ENCODE assay signal across 18 mouse cellular contexts in the genomic region with DNA sequence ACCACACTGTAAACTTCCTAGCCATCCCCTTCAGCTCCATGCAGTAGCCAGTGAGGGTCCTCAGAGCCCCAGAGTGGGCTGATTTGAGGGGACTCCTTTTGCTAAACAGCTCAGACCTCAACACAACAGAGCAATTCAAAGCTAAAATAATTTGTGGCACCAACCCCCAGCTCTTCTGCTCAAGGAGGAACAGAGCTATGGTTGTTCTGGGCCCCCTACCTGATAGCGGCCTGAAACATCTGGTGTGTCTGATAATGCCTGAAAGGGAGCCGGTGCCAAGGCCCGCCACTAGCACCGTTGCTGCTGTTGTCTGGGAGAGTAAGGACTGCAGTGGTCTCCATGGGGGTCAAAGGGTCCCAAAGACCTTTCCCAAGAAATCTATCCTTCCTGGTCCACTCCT. TPM values are rescaled to one million over a fixed set of nuclear protein-coding genes. Genes with fewer than 3 reads are reported as not detected.
DNase-seq lines count a peak whose midpoint lies in the region; ATAC-seq lines count a peak whose summit lies in the region.
"Had no signal": no experiment of that assay in that cellular context is flagged by ENCODE, and none has a peak within 500 bp of the region (broad histone marks: within the 10 kb centered on the region; RNA-seq: fewer than 3 reads in every experiment).

No protein-coding gene starts in this region.

- DNase-seq in heart, adult 9 months (ENCODE audit: low spot score in 2 of 2): no peak
- DNase-seq in c-Kit-positive CD71-positive TER-119-negative erythroid progenitor cells, embryonic 14.5 days (ENCODE audit: low read depth): peak; percentile 79
- DNase-seq in liver, embryonic 11.5 days (ENCODE audit: low spot score): peak; percentile 59
- peak; percentile 77 to 80 for DNase-seq in spleen, postnatal 10 days (ENCODE audit: low spot score in 2 of 2)
- no peak for DNase-seq in left cerebral cortex, postnatal 4 days
- no peak for DNase-seq in frontal cortex, postnatal 36 days (ENCODE audit: low spot score in 2 of 2)
- DNase-seq: adrenal gland, postnatal 14 days; B cell, adult 2 months; cerebellum, adult 11 months; right cerebral cortex, postnatal 25 days had no signal

- intact Hi-C loops in left cerebral cortex, postnatal 4 days (cut with DNase I): no loop called here

- H3K27ac ChIP-seq in heart, embryonic 13.5 days (replicated peaks): peak overlapping the region; percentile 29
- H3K27ac ChIP-seq in liver, embryonic 11.5 days (ENCODE audit: low read depth, low read length): peak overlapping the region; percentile 99
- H3K27ac ChIP-seq: limb, embryonic 12.5 days had no signal

- peak overlapping the region; percentile 97 for H3K4me2 ChIP-seq in heart, embryonic 13.5 days
- H3K4me2 ChIP-seq in liver, embryonic 11.5 days: peak overlapping the region; percentile 96

- peaks cover 22% of the 10 kb centered on the region for H3K27me3 ChIP-seq in heart, embryonic 13.5 days (replicated peaks)
- no peaks in the 10 kb centered on the region for H3K27me3 ChIP-seq in liver, embryonic 11.5 days (replicated peaks; ENCODE audit: control insufficient read depth, insufficient read depth, low read length)

- H3K9me3 ChIP-seq in heart, embryonic 13.5 days: no peaks in the 10 kb centered on the region
- no peaks in the 10 kb centered on the region for H3K9me3 ChIP-seq in liver, embryonic 11.5 days (ENCODE audit: control insufficient read depth, low read length)
- H3K9me3 ChIP-seq: limb, embryonic 12.5 days; midbrain, embryonic 10.5 days had no signal

- H3K4me1 ChIP-seq in heart, embryonic 13.5 days: peaks cover 17% of the 10 kb centered on the region
- peaks cover 32% of the 10 kb centered on the region for H3K4me1 ChIP-seq in liver, embryonic 11.5 days (replicated peaks; ENCODE audit: control insufficient read depth, insufficient read depth, low read length)

- H3K36me3 ChIP-seq in heart, embryonic 13.5 days: no peaks in the 10 kb centered on the region
- H3K36me3 ChIP-seq in liver, embryonic 11.5 days (ENCODE audit: control insufficient read depth, insufficient read depth, low read length): peaks cover 9% of the 10 kb centered on the region; the same call in 1 of the 2 replicates
- H3K36me3 ChIP-seq: limb, embryonic 12.5 days; midbrain, embryonic 10.5 days had no signal

- H3K9ac ChIP-seq in heart, embryonic 13.5 days: 0 out of 2 replicates have a peak overlapping the region, but pooled peaks have one; percentile 37
- peak overlapping the region; percentile 99 for H3K9ac ChIP-seq in liver, embryonic 11.5 days (ENCODE audit: low read depth, low read length)
- H3K9ac ChIP-seq: limb, embryonic 12.5 days had no signal

- 21% methylated on average over 4 of the region's 4 CpGs for WGBS in heart, embryonic 13.5 days
- 25% methylated on average over 4 of the region's 4 CpGs for WGBS in liver, embryonic 11.5 days

- peak overlapping the region; percentile 73; the same call in 1 of the 2 replicates for H3K4me3 ChIP-seq in heart, embryonic 13.5 days
- H3K4me3 ChIP-seq in liver, embryonic 11.5 days (ENCODE audit: low read depth, low read length): peak overlapping the region; percentile 93
- H3K4me3 ChIP-seq: limb, embryonic 12.5 days; myocyte had no signal

- no peak for ATAC-seq in heart, embryonic 13.5 days (ENCODE audit: extremely low read depth, insufficient number of reproducible peaks, low FRiP score, low TSS enrichment)
- peak; percentile 83 for ATAC-seq in liver, embryonic 11.5 days (replicated peaks; ENCODE audit: low FRiP score)
- ATAC-seq in CD4-positive, CD25-positive, alpha-beta regulatory T cell, adult 4 months: no peak
- ATAC-seq: lung, postnatal 0 days had no signal

RNA-seq across cellular contexts. Expression of a gene that starts 0.7 kb away (rescaled TPM):
- 4.9 and 15.6 TPM in 2 replicates for polyA plus RNA-seq in heart, embryonic 13.5 days (2015; fragmentation: Nextera tagmentation; extraction: Ambion mirVana)
- polyA plus RNA-seq in liver, embryonic 11.5 days (2014; fragmentation: Nextera tagmentation; extraction: Ambion mirVana): 458 and 504 TPM in 2 replicates
- polyA plus RNA-seq in CD4-positive, CD25-positive, alpha-beta regulatory T cell, adult 4 months (2017; shearing (Covaris generic)): under 1 TPM in 1 of 2 experiments, not detected in 1; 0.22 TPM
- total RNA-seq in left cerebral cortex, postnatal 4 days (2021): under 1 TPM in 1 of 2 experiments, not detected in 1; 0.24 TPM
- total RNA-seq: heart, postnatal 25 days; layer of hippocampus, postnatal 14 days had no signal

RNA-seq across cellular contexts. Expression of a gene that starts 7.3 kb away (rescaled TPM):
- polyA plus RNA-seq in heart, embryonic 13.5 days (2015; fragmentation: Nextera tagmentation; extraction: Ambion mirVana): 5.3 and 5.9 TPM in 2 replicates
- 11.5 and 12.7 TPM in 2 replicates for polyA plus RNA-seq in liver, embryonic 11.5 days (2014; fragmentation: Nextera tagmentation; extraction: Ambion mirVana)
- 10 to 100 TPM; 25.7 to 29.7 TPM for polyA plus RNA-seq in CD4-positive, CD25-positive, alpha-beta regulatory T cell, adult 4 months (2017; shearing (Covaris generic))
- total RNA-seq in left cerebral cortex, postnatal 4 days (2021): 1 to 10 TPM; 2.8 to 4.1 TPM

RNA-seq across cellular contexts. Expression of a gene that starts 7.3 kb away (rescaled TPM):
- polyA plus RNA-seq in heart, embryonic 13.5 days (2015; fragmentation: Nextera tagmentation; extraction: Ambion mirVana): 31.0 and 37.5 TPM in 2 replicates
- 53.5 and 56.7 TPM in 2 replicates for polyA plus RNA-seq in liver, embryonic 11.5 days (2014; fragmentation: Nextera tagmentation; extraction: Ambion mirVana)
- 10 to 100 TPM; 21.5 to 32.7 TPM for polyA plus RNA-seq in CD4-positive, CD25-positive, alpha-beta regulatory T cell, adult 4 months (2017; shearing (Covaris generic))
- 10 to 100 TPM; 30.8 to 32.7 TPM for total RNA-seq in left cerebral cortex, postnatal 4 days (2021)

RNA-seq across cellular contexts. Expression of a gene that starts 29.2 kb away (rescaled TPM):
- 37.2 and 38.5 TPM in 2 replicates for polyA plus RNA-seq in heart, embryonic 13.5 days (2015; fragmentation: Nextera tagmentation; extraction: Ambion mirVana)
- polyA plus RNA-seq in liver, embryonic 11.5 days (2014; fragmentation: Nextera tagmentation; extraction: Ambion mirVana): 144 and 160 TPM in 2 replicates
- 1 to 10 TPM; 6.5 to 9.0 TPM for polyA plus RNA-seq in CD4-positive, CD25-positive, alpha-beta regulatory T cell, adult 4 months (2017; shearing (Covaris generic))
- 10 to 100 TPM; 42.0 to 42.4 TPM for total RNA-seq in left cerebral cortex, postnatal 4 days (2021)

RNA-seq across cellular contexts. Expression of a gene that starts 36.1 kb away (rescaled TPM):
- polyA plus RNA-seq in heart, embryonic 13.5 days (2015; fragmentation: Nextera tagmentation; extraction: Ambion mirVana): 0.11 and 0.19 TPM in 2 replicates
- 0.14 and 0.29 TPM in 2 replicates for polyA plus RNA-seq in liver, embryonic 11.5 days (2014; fragmentation: Nextera tagmentation; extraction: Ambion mirVana)
- 1 to 10 TPM; 1.2 to 1.3 TPM for polyA plus RNA-seq in CD4-positive, CD25-positive, alpha-beta regulatory T cell, adult 4 months (2017; shearing (Covaris generic))
- 100 to 1,000 TPM; 195 to 210 TPM for total RNA-seq in left cerebral cortex, postnatal 4 days (2021)
- polyA plus RNA-seq: myocyte had no signal

Comparison
In these comparisons a context has a peak if more than half of its experiments do, and no peak if none do; other contexts are left out.
1. DNase-seq: peak in c-Kit-positive CD71-positive TER-119-negative erythroid progenitor cells, embryonic 14.5 days (single experiment), liver, embryonic 11.5 days (single experiment) and spleen, postnatal 10 days (2 of 2); none in heart, adult 9 months (0 of 2), left cerebral cortex, postnatal 4 days (single experiment) and frontal cortex, postnatal 36 days (0 of 2).
2. RNA of a gene that starts 0.7 kb away (polyA plus RNA-seq): 458 to 504 TPM in liver, embryonic 11.5 days; 4.9 to 15.6 TPM in heart, embryonic 13.5 days and 0.22 TPM in CD4-positive, CD25-positive, alpha-beta regulatory T cell, adult 4 months; every median in the first group is over 10 times any median in the second.